Comparison of ENCODE assay signal across 9 mouse cellular contexts in genomic region chr12:16568496-16568895, GRCm38 (mm10). TPM values are rescaled to one million over a fixed set of nuclear protein-coding genes. Genes with fewer than 3 reads are reported as not detected.
A peak's percentile ranks its signal among the peaks of the same experiment; 100 is the strongest.
DNase-seq lines count a peak whose midpoint lies in the region; ATAC-seq and TF ChIP-seq lines count a peak whose summit lies in the region.
"Had no signal": no experiment of that assay in that cellular context is flagged by ENCODE, and none has a peak within 500 bp of the region (broad histone marks: within the 10 kb centered on the region; RNA-seq: fewer than 3 reads in every experiment).

No protein-coding gene starts in this region.

- H3K27ac ChIP-seq in liver, embryonic 12.5 days: no peak overlapping the region
- H3K27ac ChIP-seq in hindbrain, embryonic 16.5 days (ENCODE audit: low read depth, low read length): peak overlapping the region; percentile 19; the same call in 1 of the 2 replicates
- no peak overlapping the region for H3K27ac ChIP-seq in limb, embryonic 14.5 days (replicated peaks; ENCODE audit: low read depth, low read length)
- H3K27ac ChIP-seq: embryonic facial prominence, embryonic 15.5 days had no signal

- DNase-seq in liver: peak; percentile 63
- DNase-seq in brain, adult 2 months (ENCODE audit: low read depth, low spot score): peak; percentile 84
- peak; percentile 35 for DNase-seq in fibroblast of lung, adult 2 months (ENCODE audit: low read depth)
- DNase-seq in limb, embryonic 14.5 days (ENCODE audit: low spot score): peak; percentile 59
- DNase-seq in naive thymus-derived CD4-positive, alpha-beta T cell, adult 2 months (ENCODE audit: low read depth): peak; percentile 90
- DNase-seq in thymus, postnatal 14 days: peak; percentile 81

- no peak for ATAC-seq in liver, embryonic 12.5 days
- ATAC-seq in hindbrain, embryonic 16.5 days: peak; percentile 79
- 0 out of 2 replicates have a peak, but pooled peaks have one; percentile 59 for ATAC-seq in limb, embryonic 14.5 days (ENCODE audit: low FRiP score, low read depth)

- no peak overlapping the region for H3K4me2 ChIP-seq in liver, embryonic 12.5 days
- H3K4me2 ChIP-seq in hindbrain, embryonic 16.5 days (ENCODE audit: low read length): no peak overlapping the region
- H3K4me2 ChIP-seq in limb, embryonic 14.5 days (replicated peaks; ENCODE audit: low read depth, low read length, severe bottlenecking): no peak overlapping the region
- H3K4me2 ChIP-seq: embryonic facial prominence, embryonic 15.5 days had no signal

- H3K4me1 ChIP-seq in liver, embryonic 12.5 days: no peaks in the 10 kb centered on the region
- no peaks in the 10 kb centered on the region for H3K4me1 ChIP-seq in hindbrain, embryonic 16.5 days (ENCODE audit: control insufficient read depth, insufficient read depth, low read depth, low read length)
- no peaks in the 10 kb centered on the region for H3K4me1 ChIP-seq in limb, embryonic 14.5 days (ENCODE audit: control insufficient read depth, insufficient read depth, low read length)
- H3K4me1 ChIP-seq: embryonic facial prominence, embryonic 15.5 days had no signal

- H3K9me3 ChIP-seq in liver, embryonic 12.5 days (replicated peaks): no peaks in the 10 kb centered on the region
- H3K9me3 ChIP-seq in hindbrain, embryonic 16.5 days (ENCODE audit: control insufficient read depth, low read length): no peaks in the 10 kb centered on the region
- H3K9me3 ChIP-seq in limb, embryonic 14.5 days (ENCODE audit: control insufficient read depth, low read length): no peaks in the 10 kb centered on the region
- H3K9me3 ChIP-seq: embryonic facial prominence, embryonic 15.5 days had no signal

- no peak for TF ChIP-seq POLR2A in limb, embryonic 14.5 days (IDR thresholded peaks at IDR 0.05; ENCODE audit: borderline replicate concordance, extremely low read depth, insufficient read depth, insufficient read length)

- H3K4me3 ChIP-seq in liver, embryonic 12.5 days: no peak overlapping the region
- no peak overlapping the region for H3K4me3 ChIP-seq in hindbrain, embryonic 16.5 days (ENCODE audit: low read length)
- no peak overlapping the region for H3K4me3 ChIP-seq in limb, embryonic 14.5 days (replicated peaks; ENCODE audit: low read length)
- H3K4me3 ChIP-seq: embryonic facial prominence, embryonic 15.5 days had no signal

- 27% methylated on average over 4 of the region's 4 CpGs for WGBS in liver, embryonic 12.5 days (ENCODE audit: insufficient replicate concordance)
- WGBS in hindbrain, embryonic 16.5 days: 31% methylated on average over 4 of the region's 4 CpGs
- WGBS in limb, embryonic 14.5 days: 36% methylated on average over 4 of the region's 4 CpGs

- H3K36me3 ChIP-seq in liver, embryonic 12.5 days: peaks cover 68% of the 10 kb centered on the region
- H3K36me3 ChIP-seq in hindbrain, embryonic 16.5 days (ENCODE audit: control insufficient read depth, insufficient read depth, low read length): peaks cover 28% of the 10 kb centered on the region
- peaks cover 44% of the 10 kb centered on the region for H3K36me3 ChIP-seq in limb, embryonic 14.5 days (ENCODE audit: control insufficient read depth, insufficient read depth, low read length)

- H3K9ac ChIP-seq in liver, embryonic 12.5 days: no peak overlapping the region
- H3K9ac ChIP-seq in hindbrain, embryonic 16.5 days (ENCODE audit: low read depth, low read length): no peak overlapping the region
- H3K9ac ChIP-seq in limb, embryonic 14.5 days (ENCODE audit: low read depth, low read length, severe bottlenecking): no peak overlapping the region
- H3K9ac ChIP-seq: embryonic facial prominence, embryonic 15.5 days had no signal

- no peaks in the 10 kb centered on the region for H3K27me3 ChIP-seq in liver, embryonic 12.5 days (replicated peaks)
- no peaks in the 10 kb centered on the region for H3K27me3 ChIP-seq in hindbrain, embryonic 16.5 days (replicated peaks; ENCODE audit: control insufficient read depth, insufficient read depth, low read length)
- no peaks in the 10 kb centered on the region for H3K27me3 ChIP-seq in limb, embryonic 14.5 days (ENCODE audit: control insufficient read depth, insufficient read depth, low read length)
- H3K27me3 ChIP-seq: embryonic facial prominence, embryonic 15.5 days had no signal

RNA-seq across cellular contexts. Expression of gene Lpin1, which starts 42.3 kb away (rescaled TPM):
- polyA plus RNA-seq in liver, embryonic 12.5 days (2016; fragmentation: Nextera tagmentation; extraction: Ambion mirVana): 6.8 and 6.9 TPM in 2 replicates
- 14.8 and 18.0 TPM in 2 replicates for polyA plus RNA-seq in hindbrain, embryonic 16.5 days (2015; fragmentation: Nextera tagmentation; extraction: Ambion mirVana)
- 6.5 and 6.9 TPM in 2 replicates for polyA plus RNA-seq in limb, embryonic 14.5 days (2012; rRNA removed)
- polyA plus RNA-seq in limb, embryonic 14.5 days (2014; fragmentation: Nextera tagmentation; extraction: Ambion mirVana): 6.4 and 7.3 TPM in 2 replicates

Comparison
In these comparisons a context has a peak if more than half of its experiments do, and no peak if none do; other contexts are left out.
1. DNase-seq: peak in every context shown above with its lines; median percentile 90 in naive thymus-derived CD4-positive, alpha-beta T cell, adult 2 months; 84 in brain, adult 2 months; 81 in thymus, postnatal 14 days; 63 in liver; 59 in limb, embryonic 14.5 days; 35 in fibroblast of lung, adult 2 months.